Mouse (Mus musculus): ENCODE measurements around the gene Cfap54. TPM values are rescaled to one million over a fixed set of nuclear protein-coding genes. Genes with fewer than 3 reads are reported as not detected.

The Cfap54 gene
- total and polyA plus RNA-seq, 2 experiments from 2014 or later = 3.0 to 5.2 TPM

GRCm38 (mm10) chr10:92782691-92783090 is 298.7 kb downstream of the Cfap54 start:
- Histone ChIP-seq H3K4me3 (ENCODE audit: low read length) (no peak overlapping the region), H3K9ac (replicated peaks; ENCODE audit: low read length) (no peak overlapping the region), H3K36me3 (ENCODE audit: insufficient read depth, low read length) (no peaks in the 10 kb centered on the region), H3K27me3 (ENCODE audit: insufficient read depth, low read length) (no peaks in the 10 kb centered on the region), H3K9me3 (ENCODE audit: low read length) (no peaks in the 10 kb centered on the region), H3K27ac (no peak overlapping the region), H3K4me2 (ENCODE audit: low read depth, low read length) (no peak overlapping the region), H3K4me1 (ENCODE audit: insufficient read depth, low read length) (no peaks in the 10 kb centered on the region)
- no peak for ATAC-seq
- 46% methylated on average over 5 of the region's 5 CpGs for WGBS
- no peak for DNase-seq (ENCODE audit: low spot score)
- TF ChIP-seq CTCF (IDR thresholded peaks at IDR 0.05; ENCODE audit: low read depth) = no peak

- Histone ChIP-seq H3K9ac (replicated peaks; ENCODE audit: low read length) (no peak overlapping the region), H3K27ac (no peak overlapping the region), H3K4me3 (ENCODE audit: low read length) (no peak overlapping the region), H3K4me1 (ENCODE audit: insufficient read depth, low read length) (no peaks in the 10 kb centered on the region), H3K9me3 (ENCODE audit: low read length) (no peaks in the 10 kb centered on the region), H3K4me2 (ENCODE audit: low read depth, low read length) (no peak overlapping the region), H3K27me3 (ENCODE audit: insufficient read depth, low read length) (no peaks in the 10 kb centered on the region), H3K36me3 (ENCODE audit: insufficient read depth, low read length) (no peaks in the 10 kb centered on the region)
- ATAC-seq (no peak), DNase-seq (ENCODE audit: low spot score) (peak; percentile 6)
- TF ChIP-seq CTCF (IDR thresholded peaks at IDR 0.05; ENCODE audit: low read depth) = no peak
- WGBS = 65% methylated on average over 5 of the region's 5 CpGs
Observed at GRCm38 (mm10) chr10:92754359-92754758, 327.1 kb downstream of the Cfap54 start.

GRCm38 (mm10) chr10:92730339-92730738 is 351.1 kb downstream of the Cfap54 start:
- H3K27ac ChIP-seq = no peak overlapping the region
- H3K4me1 ChIP-seq (ENCODE audit: insufficient read depth, low read length) = no peaks in the 10 kb centered on the region
- no peak overlapping the region for H3K4me3 ChIP-seq (ENCODE audit: low read length)
- H3K9me3 ChIP-seq (ENCODE audit: low read length) = no peaks in the 10 kb centered on the region
- no peaks in the 10 kb centered on the region for H3K36me3 ChIP-seq (ENCODE audit: insufficient read depth, low read length)
- H3K9ac ChIP-seq (replicated peaks; ENCODE audit: low read length) = no peak overlapping the region
- H3K27me3 ChIP-seq (ENCODE audit: insufficient read depth, low read length) = no peaks in the 10 kb centered on the region
- no peak overlapping the region for H3K4me2 ChIP-seq (ENCODE audit: low read depth, low read length)
- no peak for DNase-seq (ENCODE audit: low spot score)
- WGBS = 94% methylated on average over 3 of the region's 3 CpGs
- ATAC-seq = no peak
- no peak for TF ChIP-seq CTCF (IDR thresholded peaks at IDR 0.05; ENCODE audit: low read depth)

- WGBS = 86% methylated on average over 3 of the region's 3 CpGs
- H3K36me3 ChIP-seq (ENCODE audit: insufficient read depth, low read length) = no peaks in the 10 kb centered on the region
- no peak overlapping the region for H3K9ac ChIP-seq (replicated peaks; ENCODE audit: low read length)
- no peak overlapping the region for H3K4me3 ChIP-seq (ENCODE audit: low read length)
- DNase-seq (ENCODE audit: low spot score) = no peak
- no peak overlapping the region for H3K4me2 ChIP-seq (ENCODE audit: low read depth, low read length)
- no peaks in the 10 kb centered on the region for H3K4me1 ChIP-seq (ENCODE audit: insufficient read depth, low read length)
- no peak for ATAC-seq
- H3K9me3 ChIP-seq (ENCODE audit: low read length) = no peaks in the 10 kb centered on the region
- no peaks in the 10 kb centered on the region for H3K27me3 ChIP-seq (ENCODE audit: insufficient read depth, low read length)
- no peak for TF ChIP-seq CTCF (IDR thresholded peaks at IDR 0.05; ENCODE audit: low read depth)
- no peak overlapping the region for H3K27ac ChIP-seq
Observed at GRCm38 (mm10) chr10:92728723-92729122, 352.7 kb downstream of the Cfap54 start.

Other genes with a start within 250 kb of the Cfap54 start
- gene Cdk17, start 79.3 kb upstream of the Cfap54 start, total RNA-seq (2014; rRNA removed) = 63.3 and 82.1 TPM in 2 replicates
- gene Cdk17, start 79.3 kb upstream of the Cfap54 start, polyA plus RNA-seq (2015; fragmentation: Nextera tagmentation; extraction: Ambion mirVana) = 32.4 and 32.6 TPM in 2 replicates
- 7.6 and 9.5 TPM in 2 replicates for gene Elk3, start 229.5 kb upstream of the Cfap54 start, total RNA-seq (2014; rRNA removed)
- gene Elk3, start 229.5 kb upstream of the Cfap54 start, polyA plus RNA-seq (2015; fragmentation: Nextera tagmentation; extraction: Ambion mirVana) = 6.2 and 7.1 TPM in 2 replicates